Mouse (Mus musculus) CH12.LX (cell line): Measurements from ENCODE around the gene Ptprm. TPM values are rescaled to one million over a fixed set of nuclear protein-coding genes. Genes with fewer than 3 reads are reported as not detected.

ENCODE experiments used
- DNase-seq: peaks from one replicate; pipeline ENCODE4 v3.0.0-alpha.2; 2013; ENCODE audit errors: extremely low read depth
- H3K27ac ChIP-seq: 2 replicates; pipeline ENCODE4 v1.5.1; 2012; ENCODE audit warnings: low read depth, mild to moderate bottlenecking, control low read depth, moderate library complexity; ENCODE audit not compliant: insufficient read depth
- H3K27me3 ChIP-seq: replicated peaks from 2 replicates; pipeline ENCODE3; 2012; ENCODE audit warnings: inconsistent platforms
- H3K36me3 ChIP-seq, 2 experiments: replicated peaks in 1 of 2; 2 replicates each; pipeline versions ENCODE3 to v1.6.1; 2012; ENCODE audit warnings: inconsistent platforms in 1 of 2, low read length in 1 of 2, mild to moderate bottlenecking in 1 of 2, mixed read lengths in 1 of 2, moderate library complexity in 1 of 2; ENCODE audit not compliant: control insufficient read depth in 1 of 2, insufficient read depth in 1 of 2
- H3K4me1 ChIP-seq, 2 experiments: 2 replicates each; pipeline ENCODE4 v1.6.1; 2012; ENCODE audit warnings: inconsistent platforms in 1 of 2, moderate library complexity in 1 of 2; ENCODE audit not compliant: insufficient read depth in 2 of 2, control insufficient read depth in 1 of 2
- H3K4me2 ChIP-seq: 2 replicates; pipeline ENCODE4 v1.6.1; 2012; ENCODE audit warnings: low read depth, mild to moderate bottlenecking, control low read depth; ENCODE audit not compliant: poor library complexity, insufficient read depth, severe bottlenecking
- H3K4me3 ChIP-seq, 3 experiments: fragments of 150-350 bp in 1 of 3; sonication (generic) in 1 of 3; replicated peaks in 1 of 3; 2 replicates each; pipeline versions ENCODE3 to v1.5.1; 2011 to 2012; ENCODE audit warnings: low read depth in 2 of 3, low read length in 2 of 3, mild to moderate bottlenecking in 2 of 3, moderate library complexity in 2 of 3, control low read depth in 1 of 3, improper control_type of control experiment in 1 of 3, inconsistent platforms in 1 of 3, mixed read lengths in 1 of 3; ENCODE audit not compliant: poor library complexity in 1 of 3
- H3K79me2 ChIP-seq: replicated peaks from 2 replicates; pipeline ENCODE4 v1.6.1; 2012; ENCODE audit warnings: mild to moderate bottlenecking, moderate library complexity; ENCODE audit not compliant: control insufficient read depth, poor library complexity, insufficient read depth, severe bottlenecking; ENCODE audit errors: extremely low read depth
- H3K9ac ChIP-seq: 2 replicates; pipeline ENCODE4 v1.6.1; 2012; ENCODE audit warnings: low read depth, mild to moderate bottlenecking, control low read depth, moderate library complexity; ENCODE audit not compliant: insufficient read depth
- H3K9me3 ChIP-seq: replicated peaks from 2 replicates; pipeline ENCODE3; 2012; ENCODE audit warnings: low read length, inconsistent platforms, mixed read lengths
- CHD1 ChIP-seq: IDR thresholded peaks from 2 replicates; pipeline ENCODE4 v1.6.1; 2012; ENCODE audit warnings: low read depth, low read length, improper control_type of control experiment, inconsistent platforms
- EP300 ChIP-seq: IDR thresholded peaks from 2 replicates; pipeline ENCODE4 v1.6.1; 2011; ENCODE audit warnings: low read length, improper control_type of control experiment
- ETS1 ChIP-seq: conservative IDR thresholded peaks from 2 replicates; pipeline ENCODE4 v1.6.1; 2012; ENCODE audit warnings: low read depth, mild to moderate bottlenecking, inconsistent platforms, low read length, improper control_type of control experiment, moderate library complexity
- IRF4 ChIP-seq: IDR thresholded peaks from 2 replicates; pipeline ENCODE4 v1.6.1; 2014; ENCODE audit warnings: low read depth, mild to moderate bottlenecking, inconsistent platforms, low read length, improper control_type of control experiment
- JUN ChIP-seq: IDR thresholded peaks from 2 replicates; pipeline ENCODE4 v1.6.1; 2011; ENCODE audit warnings: low read depth, mild to moderate bottlenecking, low read length, improper control_type of control experiment, moderate library complexity; ENCODE audit not compliant: insufficient read depth
- JUND ChIP-seq: conservative IDR thresholded peaks from 2 replicates; pipeline ENCODE4 v1.6.1; 2011; ENCODE audit warnings: low read depth, low read length, improper control_type of control experiment
- KAT2A ChIP-seq: IDR thresholded peaks from 2 replicates; pipeline ENCODE4 v1.6.1; 2012; ENCODE audit warnings: low read length, improper control_type of control experiment, inconsistent platforms; ENCODE audit not compliant: insufficient replicate concordance
- MEF2A ChIP-seq: IDR thresholded peaks from 2 replicates; pipeline ENCODE4 v1.6.1; 2014; ENCODE audit warnings: low read depth, mild to moderate bottlenecking, inconsistent platforms, low read length, improper control_type of control experiment, borderline replicate concordance
- MYC ChIP-seq: IDR thresholded peaks from 2 replicates; pipeline ENCODE4 v1.6.1; 2011; ENCODE audit warnings: low read depth, mild to moderate bottlenecking, improper control_type of control experiment, low read length
- PAX5 ChIP-seq: IDR thresholded peaks from 2 replicates; pipeline ENCODE4 v1.6.1; 2012; ENCODE audit warnings: low read length, inconsistent platforms, mixed read lengths
- POLR2A ChIP-seq: IDR thresholded peaks from 2 replicates; pipeline ENCODE4 v1.6.1; 2011; ENCODE audit warnings: low read depth, mild to moderate bottlenecking, improper control_type of control experiment, low read length
- RCOR1 ChIP-seq: conservative IDR thresholded peaks from 2 replicates; pipeline ENCODE4 v1.6.1; 2012; ENCODE audit warnings: low read depth, mild to moderate bottlenecking, inconsistent platforms, low read length, improper control_type of control experiment
- SMC3 ChIP-seq: IDR thresholded peaks from 2 replicates; pipeline ENCODE4 v1.6.1; 2011; ENCODE audit warnings: low read depth, low read length, improper control_type of control experiment
- ZC3H11A ChIP-seq: IDR thresholded peaks from 2 replicates; pipeline ENCODE4 v1.6.1; 2012; ENCODE audit warnings: low read depth, mild to moderate bottlenecking, inconsistent platforms, low read length, improper control_type of control experiment
- ZKSCAN1 ChIP-seq: IDR thresholded peaks from 2 replicates; pipeline ENCODE4 v1.6.1; 2012; ENCODE audit warnings: low read depth, inconsistent platforms, low read length, improper control_type of control experiment, borderline replicate concordance
- ZNF384 ChIP-seq: IDR thresholded peaks from 2 replicates; pipeline ENCODE4 v1.6.1; 2012; ENCODE audit warnings: low read depth, low read length, improper control_type of control experiment, inconsistent platforms
- dilution Hi-C: fragments of 300-500 bp; cut with MboI; formaldehyde crosslinking; loops from 2 replicates; pipeline ENCODE4 v1.14.3; 2020; ENCODE audit warnings: low sequenced_read_pairs; ENCODE audit not compliant: extremely low pct_unique_long_range_greater_than_20kb, extremely low pct_ligation_motif_present
- in situ Hi-C: fragments of 300-500 bp; cut with MboI; formaldehyde crosslinking; loops from 3 replicates; pipeline ENCODE4 v1.14.3; 2019; ENCODE audit warnings: low sequenced_read_pairs, low pct_ligation_motif_present, low pct_unique_long_range_greater_than_20kb, mixed read lengths
- polyA plus RNA-seq: library from polyadenylated mRNA; unstranded; fragments of >175 nt; gene quantifications from 2 replicates; pipeline ENCODE4 v1.2.1, GENCODE M21; 2012; ENCODE audit warnings: low read depth; ENCODE audit not compliant: insufficient read length
- total RNA-seq, 2 experiments: library from RNA; depleted of rRNA; stranded (reverse); fragments of 300-350 nt in 1 of 2; fragments of >200 nt in 1 of 2; gene quantifications; 2 replicates each; pipeline ENCODE4 v1.2.3; 2012 to 2014

Gene Ptprm
- total and polyA plus RNA-seq, 3 experiments: not detected

GRCm38 (mm10) chr17:66815921-66816320, 538.3 kb downstream of the Ptprm start:
- no peak overlapping the region for H3K4me2 ChIP-seq
- TF ChIP-seq MEF2A: no peak
- H3K27me3 ChIP-seq: no peaks in the 10 kb centered on the region
- dilution Hi-C loops (no loop called here), in situ Hi-C loops (no loop called here)
- no peak overlapping the region for H3K9ac ChIP-seq
- H3K79me2 ChIP-seq: no peaks in the 10 kb centered on the region
- H3K27ac ChIP-seq: no peak overlapping the region
- no peaks in the 10 kb centered on the region for H3K4me1 ChIP-seq
- DNase-seq: no peak
- peaks cover 84% of the 10 kb centered on the region for H3K9me3 ChIP-seq
- H3K4me3 ChIP-seq: no peak overlapping the region
- H3K36me3 ChIP-seq: no peaks in the 10 kb centered on the region

DNA sequence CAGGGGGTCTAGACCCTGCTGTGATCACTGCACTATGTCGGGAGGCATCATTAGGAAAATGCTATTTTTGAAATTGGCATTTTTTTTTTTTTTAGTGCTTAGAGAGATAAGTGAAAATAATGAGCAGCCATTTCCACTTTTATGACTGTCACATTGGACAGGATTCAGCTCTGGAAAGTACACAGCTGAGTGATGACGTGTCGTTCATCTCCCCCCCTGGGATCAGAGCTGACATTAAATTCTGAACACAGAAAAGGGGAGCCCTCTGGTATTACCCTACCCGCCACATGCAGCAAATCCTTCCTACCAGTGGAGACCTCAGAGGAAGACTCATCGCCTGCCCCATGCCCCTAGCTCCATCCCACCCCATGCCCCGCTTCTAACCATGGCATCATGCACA, 540.5 kb downstream of the Ptprm start:
- dilution Hi-C loops: no loop called here
- no peaks in the 10 kb centered on the region for H3K79me2 ChIP-seq
- H3K4me2 ChIP-seq: no peak overlapping the region
- H3K4me1 ChIP-seq: no peaks in the 10 kb centered on the region
- in situ Hi-C loops: no loop called here
- peaks cover 81% of the 10 kb centered on the region for H3K9me3 ChIP-seq
- H3K36me3 ChIP-seq: no peaks in the 10 kb centered on the region
- no peak for TF ChIP-seq POLR2A
- TF ChIP-seq MYC: no peak
- no peak for TF ChIP-seq ZKSCAN1
- TF ChIP-seq ZNF384: no peak
- TF ChIP-seq CHD1: no peak
- TF ChIP-seq EP300: no peak
- no peak for TF ChIP-seq ETS1
- TF ChIP-seq ZC3H11A: no peak
- H3K27me3 ChIP-seq: no peaks in the 10 kb centered on the region
- no peak overlapping the region for H3K9ac ChIP-seq
- DNase-seq: no peak
- H3K27ac ChIP-seq: no peak overlapping the region
- no peak overlapping the region for H3K4me3 ChIP-seq

- dilution Hi-C loops: no loop called here
These were observed 540.9 kb downstream of the Ptprm start for GRCm38 (mm10) chr17:66813346-66813745.

More at GRCm38 (mm10) chr17:66813346-66813745, 540.9 kb downstream of the Ptprm start:
- Histone ChIP-seq H3K9ac (no peak overlapping the region), H3K4me3 (no peak overlapping the region), H3K4me1 (no peaks in the 10 kb centered on the region), H3K36me3 (no peaks in the 10 kb centered on the region), H3K27me3 (no peaks in the 10 kb centered on the region), H3K4me2 (no peak overlapping the region), H3K27ac (no peak overlapping the region), H3K79me2 (no peaks in the 10 kb centered on the region), H3K9me3 (peaks cover 80% of the 10 kb centered on the region)
- DNase-seq: no peak
- TF ChIP-seq IRF4 (no peak), PAX5 (no peak), ETS1 (no peak), POLR2A (no peak), MYC (no peak), SMC3 (no peak), ZKSCAN1 (no peak), JUND (no peak), KAT2A (no peak), RCOR1 (no peak), JUN (no peak)
- in situ Hi-C loops: no loop called here
